Mouse (Mus musculus): ENCODE measurements around the gene Rps21.
"Not testable (repeated sequence)": the region's sequence is repeated elsewhere in the genome, so short reads cannot be mapped to it uniquely, and the experiment has no call there.

GRCm38 (mm10) chr2:180259826-180260609 is 2.8 kb downstream of the Rps21 start:
- not testable (repeated sequence) for TF ChIP-seq CTCF, POLR2A (IDR thresholded peaks at IDR 0.05; ENCODE audit: insufficient read depth, low read depth, low read length)
